Mouse (Mus musculus) lung, postnatal 0 days (tissue): ENCODE results near the gene Mettl16.

Experiments used
- CTCF ChIP-seq: IDR thresholded peaks from 2 replicates; pipeline ENCODE4 v1.5.1; 2016; ENCODE audit warnings: antibody characterized with exemption, mild to moderate bottlenecking
- EP300 ChIP-seq: IDR thresholded peaks from 2 replicates; pipeline ENCODE4 v1.6.1; 2016; ENCODE audit warnings: antibody characterized with exemption, mild to moderate bottlenecking, control low read depth

DNA sequence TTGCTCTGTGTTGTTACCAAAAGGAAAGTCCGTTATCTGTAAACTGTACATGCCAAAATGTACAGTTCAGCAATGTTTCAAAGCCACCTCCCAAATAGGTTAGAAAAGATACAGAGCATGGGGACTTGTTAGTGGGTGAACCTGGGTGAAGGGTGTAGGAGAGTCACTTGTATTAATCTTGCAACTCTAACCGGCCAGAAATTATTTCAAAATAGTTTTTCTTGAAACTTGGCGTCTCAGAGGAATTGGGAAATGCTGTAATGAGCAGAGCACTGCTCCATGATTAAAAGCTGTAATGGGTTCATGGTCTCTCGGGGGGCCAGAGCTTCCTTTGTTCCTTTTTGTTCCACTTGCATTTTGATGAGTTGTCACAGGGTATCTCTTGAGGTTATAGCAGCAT, 30.0 kb downstream of the Mettl16 start:
- TF ChIP-seq CTCF: no peak
- TF ChIP-seq EP300: no peak
